Mouse (Mus musculus): ENCODE results near the gene Kbtbd2. TPM values are rescaled to one million over a fixed set of nuclear protein-coding genes. Genes with fewer than 3 reads are reported as not detected.

The Kbtbd2 gene
- total and polyA plus RNA-seq, 3 experiments: 3.8 to 53.5 (median 42.9) TPM

DNA sequence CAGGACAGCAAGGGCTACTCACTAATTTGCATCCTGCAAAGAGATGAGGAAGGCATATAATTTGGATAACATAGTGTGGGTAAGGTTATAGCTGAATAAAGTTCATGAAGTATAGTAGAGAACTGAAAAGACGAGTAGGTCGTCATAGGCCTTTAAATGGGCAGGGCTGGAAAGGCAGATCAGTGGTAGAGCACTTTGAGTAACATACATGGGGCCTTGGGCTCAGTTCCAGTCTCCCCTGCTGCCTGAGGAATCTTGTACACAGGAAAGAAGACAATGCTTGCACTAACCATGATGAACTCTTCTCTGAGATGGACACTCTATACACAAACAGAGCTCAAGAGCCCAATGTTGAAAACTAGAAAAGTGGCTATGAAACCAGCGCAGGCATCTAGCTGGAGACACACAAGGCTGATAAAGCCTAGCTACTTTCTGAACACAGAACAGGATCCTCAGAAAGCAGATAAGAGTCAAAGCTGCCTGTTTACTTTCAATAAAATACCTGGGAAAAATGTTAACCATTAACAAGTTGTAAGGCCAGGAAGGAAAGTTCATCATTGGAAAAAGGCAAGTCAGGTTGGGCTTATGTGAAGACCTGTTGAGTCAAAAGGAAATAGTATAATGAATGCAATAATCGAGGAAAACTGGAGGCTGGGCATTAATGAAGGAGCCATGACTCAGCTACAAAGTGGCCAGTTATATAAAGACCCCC lies 13.9 kb downstream of the Kbtbd2 start:
- ATAC-seq (ENCODE audit: extremely low read depth, insufficient number of reproducible peaks, low FRiP score, poor library complexity, severe bottlenecking) (no peak), DNase-seq (ENCODE audit: low spot score) (no peak)
- Histone ChIP-seq H3K4me3 (ENCODE audit: low read depth, low read length) (no peak overlapping the region), H3K4me1 (ENCODE audit: insufficient read depth, low read depth, low read length) (peaks cover 35% of the 10 kb centered on the region), H3K36me3 (replicated peaks) (peaks cover 75% of the 10 kb centered on the region), H3K27me3 (ENCODE audit: insufficient read depth, low read length) (no peaks in the 10 kb centered on the region), H3K9me3 (replicated peaks) (no peaks in the 10 kb centered on the region)
- TF ChIP-seq POLR2AphosphoS5 (IDR thresholded peaks at IDR 0.05; ENCODE audit: insufficient replicate concordance, low read depth, low read length) (no peak), GATA1 (IDR thresholded peaks at IDR 0.05; ENCODE audit: borderline replicate concordance, low read length) (no peak), GATA2 (IDR thresholded peaks at IDR 0.05; ENCODE audit: borderline replicate concordance, low read depth, low read length) (no peak), TAL1 (conservative IDR thresholded peaks at IDR 0.05; ENCODE audit: low read depth, low read length) (no peak), CTCF (IDR thresholded peaks at IDR 0.05; ENCODE audit: low read depth, low read length) (no peak)

DNA sequence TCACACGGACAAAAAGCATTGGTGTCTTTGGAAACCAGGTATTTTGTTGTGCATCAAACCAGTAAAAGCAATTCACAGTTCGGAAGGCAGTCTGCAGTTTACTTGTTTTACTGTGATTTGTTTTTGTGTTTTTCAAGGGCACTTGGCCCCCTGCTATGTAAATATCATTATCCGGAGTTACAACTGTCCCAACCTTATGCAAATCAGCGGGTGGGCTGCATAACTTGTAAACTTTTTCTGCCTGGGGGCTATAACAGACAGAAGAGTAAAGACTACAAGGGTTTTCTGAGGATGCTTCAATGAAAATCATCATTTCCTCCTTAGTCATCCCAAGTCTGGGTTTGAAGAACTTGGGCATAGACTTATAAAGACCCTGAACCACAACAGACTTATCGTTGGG lies 18.0 kb downstream of the Kbtbd2 start:
- ATAC-seq (ENCODE audit: extremely low read depth, insufficient number of reproducible peaks, low FRiP score, poor library complexity, severe bottlenecking): no peak
- no peaks in the 10 kb centered on the region for H3K27me3 ChIP-seq (ENCODE audit: insufficient read depth, low read length)
- DNase-seq (ENCODE audit: low spot score): no peak
- H3K36me3 ChIP-seq (replicated peaks): peaks cover 72% of the 10 kb centered on the region
- H3K4me1 ChIP-seq (ENCODE audit: insufficient read depth, low read depth, low read length): peaks cover 13% of the 10 kb centered on the region
- no peaks in the 10 kb centered on the region for H3K9me3 ChIP-seq (replicated peaks)
- H3K4me3 ChIP-seq (ENCODE audit: low read depth, low read length): no peak overlapping the region
- TF ChIP-seq TAL1 (conservative IDR thresholded peaks at IDR 0.05; ENCODE audit: low read depth, low read length) (no peak), POLR2AphosphoS5 (IDR thresholded peaks at IDR 0.05; ENCODE audit: insufficient replicate concordance, low read depth, low read length) (no peak), GATA1 (IDR thresholded peaks at IDR 0.05; ENCODE audit: borderline replicate concordance, low read length) (no peak), GATA2 (IDR thresholded peaks at IDR 0.05; ENCODE audit: borderline replicate concordance, low read depth, low read length) (no peak), CTCF (IDR thresholded peaks at IDR 0.05; ENCODE audit: low read depth, low read length) (no peak)

DNA sequence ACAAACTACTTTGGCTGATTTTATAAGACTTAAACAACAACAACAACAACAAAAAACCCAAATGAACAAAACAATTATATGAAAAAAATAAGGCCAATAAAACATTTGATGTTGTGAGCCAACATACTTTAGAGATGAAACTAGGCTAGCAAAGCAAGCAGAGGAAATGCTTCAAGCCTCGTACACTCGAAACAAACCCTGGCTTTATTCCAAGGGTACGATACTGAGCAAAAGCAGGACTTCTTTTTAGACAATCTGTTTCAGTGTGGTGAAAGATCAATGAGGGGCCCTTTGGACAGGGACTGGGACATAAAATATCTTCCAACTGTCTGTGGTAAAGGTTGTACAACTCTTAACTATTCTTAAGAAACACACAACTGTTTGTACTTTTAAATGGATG lies 21.8 kb downstream of the Kbtbd2 start:
- Histone ChIP-seq H3K9me3 (replicated peaks) (0 out of 2 replicates have a peak, but pooled peaks cover 2% of the 10 kb centered on the region), H3K36me3 (replicated peaks) (peaks cover 49% of the 10 kb centered on the region), H3K4me1 (ENCODE audit: insufficient read depth, low read depth, low read length) (no peaks in the 10 kb centered on the region), H3K27me3 (ENCODE audit: insufficient read depth, low read length) (no peaks in the 10 kb centered on the region), H3K4me3 (ENCODE audit: low read depth, low read length) (no peak overlapping the region)
- ATAC-seq (ENCODE audit: extremely low read depth, insufficient number of reproducible peaks, low FRiP score, poor library complexity, severe bottlenecking): no peak
- no peak for DNase-seq (ENCODE audit: low spot score)
- TF ChIP-seq GATA2 (IDR thresholded peaks at IDR 0.05; ENCODE audit: borderline replicate concordance, low read depth, low read length) (no peak), POLR2AphosphoS5 (IDR thresholded peaks at IDR 0.05; ENCODE audit: insufficient replicate concordance, low read depth, low read length) (no peak), CTCF (IDR thresholded peaks at IDR 0.05; ENCODE audit: low read depth, low read length) (no peak), GATA1 (IDR thresholded peaks at IDR 0.05; ENCODE audit: borderline replicate concordance, low read length) (no peak), TAL1 (conservative IDR thresholded peaks at IDR 0.05; ENCODE audit: low read depth, low read length) (no peak)

- no peaks in the 10 kb centered on the region for H3K27me3 ChIP-seq (ENCODE audit: insufficient read depth, low read length)
- H3K9me3 ChIP-seq (replicated peaks): no peaks in the 10 kb centered on the region
- no peak for ATAC-seq (ENCODE audit: extremely low read depth, insufficient number of reproducible peaks, low FRiP score, poor library complexity, severe bottlenecking)
- TF ChIP-seq GATA2 (IDR thresholded peaks at IDR 0.05; ENCODE audit: borderline replicate concordance, low read depth, low read length) (no peak), CTCF (IDR thresholded peaks at IDR 0.05; ENCODE audit: low read depth, low read length) (no peak), TAL1 (conservative IDR thresholded peaks at IDR 0.05; ENCODE audit: low read depth, low read length) (no peak), POLR2AphosphoS5 (IDR thresholded peaks at IDR 0.05; ENCODE audit: insufficient replicate concordance, low read depth, low read length) (no peak), GATA1 (IDR thresholded peaks at IDR 0.05; ENCODE audit: borderline replicate concordance, low read length) (no peak)
- no peak overlapping the region for H3K4me3 ChIP-seq (ENCODE audit: low read depth, low read length)
- H3K4me1 ChIP-seq (ENCODE audit: insufficient read depth, low read depth, low read length): no peaks in the 10 kb centered on the region
- peaks cover 9% of the 10 kb centered on the region for H3K36me3 ChIP-seq (replicated peaks)
- no peak for DNase-seq (ENCODE audit: low spot score)
Measured at GRCm38 (mm10) chr6:56765696-56766095, 31.9 kb downstream of the Kbtbd2 start.

- H3K27me3 ChIP-seq (ENCODE audit: insufficient read depth, low read length): no peaks in the 10 kb centered on the region
- H3K4me3 ChIP-seq (ENCODE audit: low read depth, low read length): no peak overlapping the region
- no peaks in the 10 kb centered on the region for H3K9me3 ChIP-seq (replicated peaks)
- H3K36me3 ChIP-seq (replicated peaks): peaks cover 11% of the 10 kb centered on the region
- no peak for ATAC-seq (ENCODE audit: extremely low read depth, insufficient number of reproducible peaks, low FRiP score, poor library complexity, severe bottlenecking)
- H3K4me1 ChIP-seq (ENCODE audit: insufficient read depth, low read depth, low read length): no peaks in the 10 kb centered on the region
- DNase-seq (ENCODE audit: low spot score): no peak
- TF ChIP-seq TAL1 (conservative IDR thresholded peaks at IDR 0.05; ENCODE audit: low read depth, low read length): no peak
- TF ChIP-seq GATA1 (IDR thresholded peaks at IDR 0.05; ENCODE audit: borderline replicate concordance, low read length): no peak
- TF ChIP-seq CTCF (IDR thresholded peaks at IDR 0.05; ENCODE audit: low read depth, low read length): no peak
- TF ChIP-seq POLR2AphosphoS5 (IDR thresholded peaks at IDR 0.05; ENCODE audit: insufficient replicate concordance, low read depth, low read length): no peak
- no peak for TF ChIP-seq GATA2 (IDR thresholded peaks at IDR 0.05; ENCODE audit: borderline replicate concordance, low read depth, low read length)
Measured at GRCm38 (mm10) chr6:56765265-56765664, 32.3 kb downstream of the Kbtbd2 start.

DNA sequence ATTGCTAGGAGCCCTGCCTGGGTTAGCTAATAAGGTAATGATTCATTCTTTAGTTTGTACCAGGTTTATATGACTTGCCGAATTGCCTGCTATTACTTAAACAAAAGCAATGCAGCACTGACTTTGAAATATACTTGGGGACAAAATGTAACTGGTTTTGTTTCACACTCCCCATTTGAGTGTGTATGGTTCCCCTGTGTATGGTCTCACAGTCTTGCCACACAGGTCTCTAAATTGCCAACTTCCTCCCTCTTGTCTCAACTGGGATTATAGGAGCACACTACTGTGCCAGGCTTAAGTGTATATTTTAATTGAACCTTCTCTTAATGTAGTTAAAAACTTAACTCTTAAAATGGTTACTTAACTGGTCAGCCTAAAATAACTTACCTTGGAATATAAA lies 38.3 kb downstream of the Kbtbd2 start:
- DNase-seq (ENCODE audit: low spot score) (no peak), ATAC-seq (ENCODE audit: extremely low read depth, insufficient number of reproducible peaks, low FRiP score, poor library complexity, severe bottlenecking) (no peak)
- Histone ChIP-seq H3K9me3 (replicated peaks) (no peaks in the 10 kb centered on the region), H3K27me3 (ENCODE audit: insufficient read depth, low read length) (no peaks in the 10 kb centered on the region), H3K4me1 (ENCODE audit: insufficient read depth, low read depth, low read length) (no peaks in the 10 kb centered on the region), H3K4me3 (ENCODE audit: low read depth, low read length) (no peak overlapping the region), H3K36me3 (replicated peaks) (peaks cover 51% of the 10 kb centered on the region)
- TF ChIP-seq CTCF (IDR thresholded peaks at IDR 0.05; ENCODE audit: low read depth, low read length) (no peak), TAL1 (conservative IDR thresholded peaks at IDR 0.05; ENCODE audit: low read depth, low read length) (no peak), POLR2AphosphoS5 (IDR thresholded peaks at IDR 0.05; ENCODE audit: insufficient replicate concordance, low read depth, low read length) (no peak), GATA1 (IDR thresholded peaks at IDR 0.05; ENCODE audit: borderline replicate concordance, low read length) (no peak), GATA2 (IDR thresholded peaks at IDR 0.05; ENCODE audit: borderline replicate concordance, low read depth, low read length) (no peak)
